Mouse (Mus musculus): ENCODE measurements around the gene Arhgap30.

DNA sequence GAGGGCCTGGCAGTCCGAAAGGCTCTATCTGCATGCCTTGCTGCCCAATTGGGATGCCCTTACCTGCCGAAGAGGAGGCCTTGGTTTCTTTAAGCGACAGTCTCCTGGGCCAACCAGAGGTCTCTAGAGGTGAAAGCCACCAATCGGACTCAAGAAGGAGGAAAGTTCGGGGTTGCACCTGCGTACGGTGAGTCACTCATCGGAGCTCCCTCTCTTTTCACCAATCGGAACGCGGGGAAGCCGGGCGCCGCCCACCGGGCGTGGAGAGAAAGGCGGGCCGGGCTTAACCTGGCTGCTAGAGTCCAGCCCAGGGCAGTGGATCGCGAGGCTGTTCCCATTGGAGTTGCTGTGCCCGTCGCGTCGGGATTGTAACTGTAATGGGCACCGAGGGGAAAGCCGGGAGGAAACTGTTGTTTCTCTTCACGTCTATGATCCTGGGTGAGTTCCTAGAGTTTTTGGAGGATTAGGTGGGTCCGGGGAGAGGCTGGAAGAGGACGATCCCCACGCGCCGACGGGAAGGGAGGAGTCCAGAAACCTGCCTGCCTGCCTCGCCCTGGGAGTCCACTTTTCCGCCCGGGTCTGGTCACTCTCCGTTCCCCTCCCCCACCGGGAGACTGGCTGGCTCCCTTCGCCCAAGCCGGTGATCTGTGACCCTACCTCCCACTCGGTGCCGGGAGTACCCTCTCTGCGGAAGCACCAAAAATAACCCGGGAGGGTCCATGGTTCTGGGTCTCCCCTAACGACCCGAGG lies 48.7 kb downstream of the Arhgap30 start, which contains the start of gene F11r:
- TF ChIP-seq CTCF (conservative IDR thresholded peaks at IDR 0.05; ENCODE audit: insufficient read depth, insufficient read length, low read depth, low read length) (no peak), POLR2A (IDR thresholded peaks at IDR 0.05; ENCODE audit: low read depth, low read length) (peak; percentile 97)

Measured in kidney, adult 2 months (tissue).